Mouse (Mus musculus) heart, adult 8-10 months (tissue): Measurements from ENCODE around the gene Arhgef40. TPM values are rescaled to one million over a fixed set of nuclear protein-coding genes. Genes with fewer than 3 reads are reported as not detected.

Source experiments
- total RNA-seq, 4 experiments: library from RNA; stranded (reverse); gene quantifications; 2 replicates each; pipeline ENCODE4 v1.2.4; 2022

The Arhgef40 gene
- total RNA-seq, 4 experiments from 2014 or later: 20.4 to 31.0 (median 24.0) TPM

Other genes with a start within 250 kb of the Arhgef40 start
- not detected for gene Ang4, start 211.1 kb upstream of the Arhgef40 start, total RNA-seq
- not detected for gene AY358078, start 184.7 kb upstream of the Arhgef40 start, total RNA-seq
- gene Ear6, start 131.0 kb upstream of the Arhgef40 start, total RNA-seq: not detected
- 10 to 100 TPM; 17.9 to 26.4 (median 22.7) TPM for gene Mettl17, start 99.9 kb upstream of the Arhgef40 start, total RNA-seq
- under 1 TPM in 2 of 4 experiments, not detected in 2; 0.17 to 0.44 TPM for gene Slc39a2, start 91.8 kb upstream of the Arhgef40 start, total RNA-seq
- 1,000 to 10,000 TPM; 1,477 to 1,608 (median 1,523) TPM for gene Ndrg2, start 70.6 kb upstream of the Arhgef40 start, total RNA-seq
- gene Tppp2, start 66.3 kb upstream of the Arhgef40 start, total RNA-seq: not detected
- gene Rnase13, start 61.9 kb upstream of the Arhgef40 start, total RNA-seq: not detected
- gene Tmem253, start 30.9 kb downstream of the Arhgef40 start, total RNA-seq: 1 to 10 TPM; 1.6 to 4.4 (median 2.5) TPM
- 10 to 100 TPM; 22.5 to 29.9 (median 24.6) TPM for gene Zfp219, start 36.0 kb downstream of the Arhgef40 start, total RNA-seq
- gene Olfr221, start 57.7 kb downstream of the Arhgef40 start, total RNA-seq: not detected
- 100 to 1,000 TPM; 126 to 132 (median 128) TPM for gene Hnrnpc, start 119.3 kb downstream of the Arhgef40 start, total RNA-seq
- gene Rpgrip1, start 126.0 kb downstream of the Arhgef40 start, total RNA-seq: under 1 TPM in 3 of 4 experiments, not detected in 1; 0.31 to 0.41 (median 0.37) TPM
- 10 to 100 TPM; 20.7 to 26.7 (median 22.9) TPM for gene Supt16, start 212.7 kb downstream of the Arhgef40 start, total RNA-seq